Mouse (Mus musculus) 416B (cell line): ENCODE data around the gene Ctcfl.

Experiments used
- DNase-seq: peaks from one replicate; pipeline ENCODE4 v3.0.0; 2011; ENCODE audit warnings: low read depth

Gene Ctcfl

GRCm38 (mm10) chr2:173119023-173119944 is at the start of gene Ctcfl:
TSS of gene Ctcfl (minus strand) at chr2:173119525.
- DNase-seq: no peak

GRCm38 (mm10) chr2:173168411-173168851 is 49.1 kb upstream of the Ctcfl start:
- no peak for DNase-seq

GRCm38 (mm10) chr2:173165357-173165756 is 46.0 kb upstream of the Ctcfl start:
- DNase-seq: no peak

GRCm38 (mm10) chr2:173164946-173165345 is 45.6 kb upstream of the Ctcfl start:
- no peak for DNase-seq

GRCm38 (mm10) chr2:173164358-173164757 is 45.0 kb upstream of the Ctcfl start:
- DNase-seq: peak; percentile 18

- DNase-seq: no peak
Observed at GRCm38 (mm10) chr2:173163380-173163779, 44.1 kb upstream of the Ctcfl start.

GRCm38 (mm10) chr2:173159354-173160311 is 40.3 kb upstream of the Ctcfl start:
- DNase-seq: peak; percentile 68

GRCm38 (mm10) chr2:173158390-173159055 is 39.2 kb upstream of the Ctcfl start:
- no peak for DNase-seq

GRCm38 (mm10) chr2:173157871-173158270 is 38.5 kb upstream of the Ctcfl start:
- no peak for DNase-seq

GRCm38 (mm10) chr2:173157376-173157775 is 38.1 kb upstream of the Ctcfl start:
- no peak for DNase-seq

GRCm38 (mm10) chr2:173156923-173157322 is 37.6 kb upstream of the Ctcfl start:
- DNase-seq: no peak

GRCm38 (mm10) chr2:173155907-173156306 is 36.6 kb upstream of the Ctcfl start:
- DNase-seq: no peak

GRCm38 (mm10) chr2:173154962-173155361 is 35.6 kb upstream of the Ctcfl start:
- no peak for DNase-seq

GRCm38 (mm10) chr2:173154513-173154912 is 35.2 kb upstream of the Ctcfl start:
- DNase-seq: no peak

- DNase-seq: no peak
Observed at GRCm38 (mm10) chr2:173153266-173153665, 33.9 kb upstream of the Ctcfl start.

- no peak for DNase-seq
Observed at GRCm38 (mm10) chr2:173152436-173153151, 33.3 kb upstream of the Ctcfl start, which contains the start of gene Pck1. TSS of gene Pck1 (plus strand) at chr2:173153048.

- no peak for DNase-seq
Observed at GRCm38 (mm10) chr2:173151784-173152284, 32.5 kb upstream of the Ctcfl start.

- DNase-seq: no peak
Observed at GRCm38 (mm10) chr2:173151352-173151751, 32.0 kb upstream of the Ctcfl start.

- DNase-seq: no peak
Observed at GRCm38 (mm10) chr2:173148001-173148400, 28.7 kb upstream of the Ctcfl start.

GRCm38 (mm10) chr2:173146728-173147127 is 27.4 kb upstream of the Ctcfl start:
- DNase-seq: no peak

- DNase-seq: no peak
Observed at GRCm38 (mm10) chr2:173145808-173146207, 26.5 kb upstream of the Ctcfl start.
